Mouse (Mus musculus): ENCODE results near the gene Trp53. TPM values are rescaled to one million over a fixed set of nuclear protein-coding genes. Genes with fewer than 3 reads are reported as not detected.
"Not testable (repeated sequence)": the region's sequence is repeated elsewhere in the genome, so short reads cannot be mapped to it uniquely, and the experiment has no call there.

The Trp53 gene
- total RNA-seq (2021), result 10 to 100 TPM; 28.5 to 32.3 TPM
- long read RNA-seq, experiment 1, transcript Trp53-203 (11 exons, 1,771 nt), result major isoform, 13 of 26 reads
- long read RNA-seq, experiment 1, partial matches to known transcripts, result 2 of 26 reads
- long read RNA-seq, experiment 1, other reads (novel, unspliced or antisense), result 9 of 26 reads
- long read RNA-seq, experiment 2, transcript Trp53-203 (11 exons, 1,771 nt), result major isoform, 27 of 38 reads
- long read RNA-seq, experiment 2, partial matches to known transcripts, result 4 of 38 reads
- long read RNA-seq, experiment 2, other reads (novel, unspliced or antisense), result 7 of 38 reads

DNA sequence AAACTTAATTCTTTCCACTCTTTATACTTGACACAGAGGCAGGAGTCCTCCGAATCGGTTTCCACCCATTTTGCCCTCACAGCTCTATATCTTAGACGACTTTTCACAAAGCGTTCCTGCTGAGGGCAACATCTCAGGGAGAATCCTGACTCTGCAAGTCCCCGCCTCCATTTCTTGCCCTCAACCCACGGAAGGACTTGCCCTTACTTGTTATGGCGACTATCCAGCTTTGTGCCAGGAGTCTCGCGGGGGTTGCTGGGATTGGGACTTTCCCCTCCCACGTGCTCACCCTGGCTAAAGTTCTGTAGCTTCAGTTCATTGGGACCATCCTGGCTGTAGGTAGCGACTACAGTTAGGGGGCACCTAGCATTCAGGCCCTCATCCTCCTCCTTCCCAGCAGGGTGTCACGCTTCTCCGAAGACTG, at the start of gene Trp53, which contains the start of gene Wrap53:
TSS of gene Trp53 (plus strand) at position 269 of the 424 bp plus-strand sequence.
TSS of gene Wrap53 (minus strand) at position 165 of the 424 bp plus-strand sequence.
- TF ChIP-seq CTCF (conservative IDR thresholded peaks at IDR 0.05), result no peak
- DNase-seq (ENCODE audit: low spot score in 2 of 2), result peak; percentile 88 to 93
- Histone ChIP-seq H3K27ac (peak within 1 kb of the TSS; percentile 98), H3K4me3 (peak within 1 kb of the TSS; percentile 94)

DNA sequence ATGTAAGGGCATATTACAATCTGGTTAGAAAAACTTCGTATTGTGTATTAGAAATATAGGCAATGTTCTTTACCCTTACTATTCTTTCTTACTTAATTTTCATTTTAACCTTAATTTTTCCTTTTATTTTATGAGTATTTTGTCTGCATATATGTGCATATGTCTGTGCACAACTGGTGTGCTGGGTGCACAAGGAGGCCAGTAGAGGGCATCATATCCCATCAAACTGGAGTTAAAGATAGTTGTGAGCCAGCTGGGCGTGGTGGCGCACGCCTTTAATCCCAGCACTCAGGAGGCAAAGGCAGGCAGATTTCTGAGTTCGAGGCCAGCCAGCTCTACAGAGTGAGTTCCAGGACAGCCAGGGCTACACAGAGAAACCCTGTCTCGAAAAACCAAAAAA, 49.4 kb upstream of the Trp53 start:
- H3K4me3 ChIP-seq; DNase-seq (ENCODE audit: low spot score in 2 of 2): not testable (repeated sequence)
- TF ChIP-seq CTCF (conservative IDR thresholded peaks at IDR 0.05), result peak; percentile 56
- H3K27ac ChIP-seq, result peak overlapping the region; percentile 70

DNA sequence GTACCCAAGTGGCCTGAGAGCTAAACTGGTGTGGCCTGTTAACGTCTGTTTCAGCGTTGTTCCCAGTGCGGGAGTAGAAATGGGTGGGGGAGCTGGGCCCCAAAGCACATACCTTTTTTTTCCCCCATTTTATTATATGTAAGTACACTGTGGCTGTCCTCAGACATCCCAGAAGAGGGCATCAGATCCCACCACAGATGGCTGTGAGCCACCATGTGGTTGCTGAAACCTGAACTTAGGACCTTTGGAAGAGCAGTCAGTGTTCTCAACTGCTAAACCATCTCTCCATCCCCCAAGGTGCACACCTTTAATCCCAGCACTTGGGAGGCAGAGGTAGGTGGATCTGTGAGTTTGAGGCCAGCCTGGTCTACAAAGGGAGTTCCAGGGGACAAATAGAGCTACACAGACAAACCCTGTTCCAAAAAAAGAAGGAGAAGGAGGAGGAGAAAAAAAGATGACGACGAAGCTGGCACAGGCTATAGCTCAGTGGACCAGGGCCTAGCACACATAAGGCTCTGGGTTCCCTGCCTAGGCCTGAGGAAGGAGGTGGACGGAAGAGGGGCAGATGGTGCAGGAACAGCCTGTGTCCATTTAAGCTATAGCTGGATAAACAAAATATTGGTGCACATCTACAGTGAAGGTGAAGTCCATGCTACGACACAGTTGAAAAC, 47.5 kb upstream of the Trp53 start:
- Histone ChIP-seq H3K27ac (peak overlapping the region; percentile 70; the same call in 1 of the 2 replicates), H3K4me3 (no peak overlapping the region)
- DNase-seq (ENCODE audit: low spot score in 2 of 2), result no peak
- peak; percentile 50 for TF ChIP-seq CTCF (conservative IDR thresholded peaks at IDR 0.05)

DNA sequence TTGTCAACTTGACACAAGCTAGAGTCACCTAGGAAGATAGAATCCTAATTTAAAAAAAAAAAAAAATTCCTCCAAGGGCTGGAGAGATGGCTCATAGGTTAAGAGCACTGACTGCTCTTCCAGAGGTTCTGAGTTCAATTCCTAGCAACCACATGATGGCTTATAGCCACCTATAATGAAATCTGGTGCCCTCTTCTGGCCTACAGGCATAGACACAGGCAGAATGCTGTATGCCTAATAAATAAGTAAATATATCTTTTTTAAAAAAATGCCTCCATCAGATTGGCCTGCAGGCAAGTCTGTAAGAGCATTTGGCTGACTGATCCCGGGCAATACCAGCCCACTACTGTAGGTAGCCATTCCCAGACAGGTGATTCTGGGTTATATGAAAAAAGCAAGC, 45.2 kb upstream of the Trp53 start:
- TF ChIP-seq CTCF (conservative IDR thresholded peaks at IDR 0.05), result peak; percentile 67
- Histone ChIP-seq H3K4me3 (no peak overlapping the region), H3K27ac (no peak overlapping the region)
- DNase-seq (ENCODE audit: low spot score in 2 of 2), result no peak

DNA sequence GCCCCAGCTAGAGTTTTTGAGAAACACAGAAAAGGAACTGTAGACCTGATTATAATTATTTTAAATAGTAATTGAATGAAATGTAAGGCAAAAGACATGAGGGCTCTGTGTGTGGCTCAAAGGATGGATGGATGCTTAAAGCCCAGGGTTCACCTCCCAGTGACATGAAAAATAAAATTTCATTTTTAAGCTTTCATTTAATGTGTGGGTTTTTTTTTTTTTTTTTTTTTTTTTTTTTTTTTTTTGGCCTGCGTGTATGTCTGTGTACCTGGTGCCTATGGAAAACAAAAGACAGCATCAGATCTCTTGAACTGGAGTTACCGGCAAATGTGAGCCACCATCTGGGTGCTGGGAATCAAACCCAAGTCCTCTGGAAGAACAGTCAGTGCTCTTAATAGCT, 39.5 kb upstream of the Trp53 start:
- no peak for DNase-seq (ENCODE audit: low spot score in 2 of 2)
- Histone ChIP-seq H3K4me3 (no peak overlapping the region), H3K27ac (no peak overlapping the region)
- no peak for TF ChIP-seq CTCF (conservative IDR thresholded peaks at IDR 0.05)

DNA sequence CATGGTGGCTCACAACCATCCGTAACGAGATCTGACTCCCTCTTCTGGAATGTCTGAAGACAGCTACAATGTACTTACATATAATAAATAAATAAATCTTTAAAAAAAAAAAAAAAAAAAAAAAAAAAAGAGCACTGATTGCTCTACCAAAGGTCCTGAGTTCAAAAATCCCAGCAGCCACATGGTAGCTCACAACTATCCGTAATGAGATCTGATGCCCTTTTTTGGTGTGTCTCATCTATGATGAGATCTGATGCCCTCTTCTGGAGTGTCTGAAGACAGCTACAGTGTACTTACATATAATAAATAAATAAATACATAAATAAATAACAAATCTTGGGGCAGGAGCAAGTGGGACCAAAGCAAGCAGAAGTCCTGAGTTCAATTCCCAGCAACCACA, 38.4 kb upstream of the Trp53 start:
- not testable (repeated sequence) for DNase-seq (ENCODE audit: low spot score in 2 of 2); H3K4me3 ChIP-seq; H3K27ac ChIP-seq
- peak; percentile 44 for TF ChIP-seq CTCF (conservative IDR thresholded peaks at IDR 0.05)

DNA sequence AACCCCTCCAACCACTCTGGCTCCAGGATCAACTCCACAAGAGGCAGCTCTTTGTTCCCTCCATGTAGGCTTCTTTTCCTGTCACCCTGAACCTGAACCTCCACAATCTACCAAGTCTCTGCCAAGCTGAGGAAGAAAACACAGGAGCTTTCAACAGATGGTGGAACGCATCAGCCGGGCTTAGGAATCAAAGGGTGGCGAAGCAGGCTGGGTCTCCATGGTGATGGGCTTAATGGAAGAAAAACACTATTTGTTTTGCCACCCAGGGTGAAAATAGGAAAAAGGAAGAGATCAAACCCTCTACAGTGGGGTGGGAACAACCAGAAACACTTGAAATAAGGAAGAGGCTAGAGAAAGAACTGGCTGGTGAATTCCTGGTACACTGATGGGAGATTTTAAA, 36.6 kb upstream of the Trp53 start:
- Histone ChIP-seq H3K4me3 (no peak overlapping the region), H3K27ac (peak overlapping the region; percentile 86)
- no peak for DNase-seq (ENCODE audit: low spot score in 2 of 2)
- no peak for TF ChIP-seq CTCF (conservative IDR thresholded peaks at IDR 0.05)

DNA sequence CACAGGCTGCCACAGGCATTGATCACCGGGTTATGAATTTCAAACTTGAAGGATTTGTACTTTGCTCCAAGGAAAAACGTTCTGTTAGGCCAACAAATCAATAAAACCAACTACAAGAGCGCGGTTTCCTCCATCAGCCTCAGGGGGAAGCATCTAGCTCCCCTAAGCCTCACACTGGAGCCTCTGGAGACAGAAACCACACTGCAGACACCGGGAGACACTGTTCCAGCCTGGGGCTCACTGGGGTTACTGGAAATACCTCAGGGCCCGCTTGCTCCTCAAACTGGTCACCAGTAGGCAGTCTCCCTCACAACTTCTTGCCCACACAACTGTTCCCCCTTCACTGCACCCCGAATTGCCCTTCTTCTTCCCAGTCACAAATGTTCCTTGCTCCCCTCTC, 34.2 kb upstream of the Trp53 start:
- peak overlapping the region; percentile 66 for H3K4me3 ChIP-seq
- TF ChIP-seq CTCF (conservative IDR thresholded peaks at IDR 0.05), result peak; percentile 20; the same call in 1 of the 2 replicates
- DNase-seq (ENCODE audit: low spot score in 2 of 2), result no peak
- H3K27ac ChIP-seq, result peak overlapping the region; percentile 95

DNA sequence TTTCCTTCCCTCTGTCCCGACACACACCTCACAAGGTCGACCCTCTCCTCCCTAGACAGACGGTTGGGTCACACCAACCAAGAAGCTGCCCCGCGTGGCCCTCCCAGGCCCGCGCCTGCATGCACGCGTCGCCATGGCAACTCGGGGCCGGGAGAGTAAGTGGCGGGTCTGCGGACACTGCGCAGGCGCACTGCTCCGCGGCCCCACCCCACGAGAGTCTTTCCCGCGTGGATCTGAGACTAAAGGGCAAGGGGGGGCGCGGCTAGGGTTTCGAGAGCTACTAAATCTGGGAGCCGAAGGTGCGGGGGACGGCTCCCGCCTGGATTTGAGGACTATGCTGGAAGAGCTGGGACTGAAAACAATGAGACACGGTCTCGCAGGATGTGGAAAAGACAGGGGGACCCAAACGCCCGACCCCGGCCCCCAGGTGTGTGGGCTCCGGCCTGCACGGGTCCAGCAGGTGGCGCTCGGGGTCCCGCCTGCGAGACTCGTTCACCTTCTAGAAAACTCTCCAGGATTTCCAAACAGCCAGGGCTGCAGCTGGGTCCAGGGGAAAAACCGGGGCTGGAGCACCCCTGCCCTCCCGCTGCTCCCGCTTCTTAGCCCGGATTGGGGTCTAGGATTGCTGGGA, 33.6 kb upstream of the Trp53 start:
- H3K27ac ChIP-seq, result peak overlapping the region; percentile 95
- peak; percentile 75 for DNase-seq (ENCODE audit: low spot score in 2 of 2)
- peak; percentile 68 for TF ChIP-seq CTCF (conservative IDR thresholded peaks at IDR 0.05)
- H3K4me3 ChIP-seq, result peak overlapping the region; percentile 66

DNA sequence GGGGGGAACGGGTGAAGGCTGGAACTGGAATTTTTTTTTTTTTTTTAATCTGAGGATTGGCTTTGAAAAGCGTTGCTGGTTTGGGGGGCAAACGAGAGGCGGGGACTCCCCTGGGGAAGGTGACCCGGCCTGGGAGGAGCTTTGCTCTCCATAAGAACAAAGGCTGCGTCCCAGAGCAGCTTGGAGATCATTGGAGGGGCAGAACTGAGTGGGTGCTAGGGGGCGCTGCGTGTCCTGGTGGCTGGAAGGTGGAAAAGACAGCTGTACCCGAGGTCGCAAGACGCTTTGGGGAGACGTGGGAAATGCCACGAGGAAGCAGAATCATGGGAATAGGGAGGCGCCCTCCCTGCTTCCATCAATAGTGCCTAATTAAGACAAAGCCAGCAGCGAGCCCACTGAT, 33.1 kb upstream of the Trp53 start:
- TF ChIP-seq CTCF (conservative IDR thresholded peaks at IDR 0.05), result peak; percentile 58
- DNase-seq (ENCODE audit: low spot score in 2 of 2), result no peak
- Histone ChIP-seq H3K4me3 (peak overlapping the region; percentile 66), H3K27ac (peak overlapping the region; percentile 95)

DNA sequence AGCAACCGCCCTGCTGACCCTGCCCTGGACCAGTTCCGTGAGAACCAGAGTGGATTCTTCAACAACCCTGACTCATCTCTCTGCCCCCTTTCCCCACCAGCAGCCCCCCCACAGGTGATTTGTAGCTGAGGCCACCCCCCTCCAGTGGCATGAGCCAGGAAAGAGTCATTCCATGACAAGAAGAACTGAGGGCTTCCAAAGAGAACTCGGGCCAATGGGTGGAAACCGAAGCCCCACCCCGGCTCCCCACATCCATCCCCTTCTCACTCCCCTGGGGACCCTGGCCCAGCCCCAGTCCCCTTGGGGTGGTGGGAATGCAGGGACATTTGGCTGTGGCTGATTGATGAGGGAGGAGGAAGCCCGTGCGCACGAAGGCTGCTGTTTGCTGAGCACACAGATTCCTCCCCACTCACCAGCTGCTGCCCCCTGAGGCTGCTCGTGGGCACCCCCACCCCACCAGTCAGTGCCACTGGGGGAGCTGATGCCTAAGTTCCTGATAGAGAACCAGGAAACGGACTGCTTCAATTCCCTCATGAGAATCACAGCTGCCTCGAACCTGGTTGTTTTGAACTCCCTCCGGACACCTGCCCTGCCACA, 31.0 kb upstream of the Trp53 start, which contains the start of gene Dnah2:
TSS of gene Dnah2 (minus strand) at position 51 of the 597 bp plus-strand sequence.
- Histone ChIP-seq H3K4me3 (no peak within 1 kb of the TSS), H3K27ac (peak within 1 kb of the TSS; percentile 95)
- peak; percentile 39 for TF ChIP-seq CTCF (conservative IDR thresholded peaks at IDR 0.05)
- no peak for DNase-seq (ENCODE audit: low spot score in 2 of 2)

DNA sequence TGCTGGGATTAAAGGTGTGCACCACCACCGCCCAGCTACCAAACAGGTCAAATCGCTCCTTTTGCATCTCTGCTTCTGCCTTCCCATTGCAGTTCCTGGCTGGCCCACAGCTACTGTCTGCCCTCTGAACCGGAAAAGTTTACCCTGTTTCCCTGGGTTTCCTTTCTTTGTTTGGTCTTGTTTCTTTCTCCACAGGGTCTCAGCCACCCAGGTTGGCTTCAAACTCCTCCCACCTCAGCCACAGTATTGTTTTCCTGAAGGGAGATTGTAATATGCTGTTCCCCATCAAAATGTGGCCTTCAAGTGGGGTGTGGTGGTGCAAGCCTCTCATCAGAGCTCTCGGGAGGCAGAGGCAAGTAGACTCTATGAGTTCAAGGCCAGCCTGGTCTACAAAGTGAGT, 28.8 kb upstream of the Trp53 start:
- no peak for TF ChIP-seq CTCF (conservative IDR thresholded peaks at IDR 0.05)
- peak overlapping the region; percentile 97; the same call in 1 of the 2 replicates for H3K27ac ChIP-seq
- no peak for DNase-seq (ENCODE audit: low spot score in 2 of 2)
- no peak overlapping the region for H3K4me3 ChIP-seq

Data from layer of hippocampus, adult 2 months (tissue).